Mouse (Mus musculus): ENCODE measurements around the gene Sec22c. TPM values are rescaled to one million over a fixed set of nuclear protein-coding genes. Genes with fewer than 3 reads are reported as not detected.

The Sec22c gene
- 17.8 and 18.2 TPM in 2 replicates for polyA plus RNA-seq (2016; fragmentation: Nextera tagmentation; extraction: Ambion mirVana)

- H3K36me3 ChIP-seq = peaks cover 4% of the 10 kb centered on the region
- 2% methylated on average over 69 of the region's 69 CpGs for WGBS
- H3K9me3 ChIP-seq = no peaks in the 10 kb centered on the region
- peak; percentile 94 for DNase-seq (ENCODE audit: low spot score)
- peaks cover 8% of the 10 kb centered on the region; the same call in 1 of the 2 replicates for H3K27me3 ChIP-seq (ENCODE audit: insufficient read depth, poor library complexity, severe bottlenecking)
- peak within 1 kb of the TSS; percentile 70 for H3K4me3 ChIP-seq
- peaks cover 33% of the 10 kb centered on the region for H3K4me1 ChIP-seq (replicated peaks)
- peak within 1 kb of the TSS; percentile 96 for H3K27ac ChIP-seq
Observed at GRCm38 (mm10) chr9:121704646-121705625, at the start of gene Sec22c. Gene Sec22c (minus strand): TSS chr9:121705490.

- 96% methylated on average over 3 of the region's 3 CpGs for WGBS
- no peaks in the 10 kb centered on the region; the same call in 1 of the 2 replicates for H3K27me3 ChIP-seq (ENCODE audit: insufficient read depth, poor library complexity, severe bottlenecking)
- peaks cover 22% of the 10 kb centered on the region for H3K4me1 ChIP-seq (replicated peaks)
- H3K9me3 ChIP-seq = no peaks in the 10 kb centered on the region
- H3K4me3 ChIP-seq = no peak overlapping the region
- H3K27ac ChIP-seq = no peak overlapping the region
- DNase-seq (ENCODE audit: low spot score) = no peak
- H3K36me3 ChIP-seq = peaks cover 79% of the 10 kb centered on the region
Observed at GRCm38 (mm10) chr9:121754624-121755023, 49.3 kb upstream of the Sec22c start.

GRCm38 (mm10) chr9:121752774-121753173, 47.5 kb upstream of the Sec22c start:
- no peak overlapping the region for H3K27ac ChIP-seq
- WGBS = 95% methylated on average over 9 of the region's 9 CpGs
- H3K4me3 ChIP-seq = no peak overlapping the region
- no peak for DNase-seq (ENCODE audit: low spot score)
- no peaks in the 10 kb centered on the region for H3K9me3 ChIP-seq
- peaks cover 96% of the 10 kb centered on the region for H3K36me3 ChIP-seq
- H3K4me1 ChIP-seq (replicated peaks) = peaks cover 4% of the 10 kb centered on the region
- H3K27me3 ChIP-seq (ENCODE audit: insufficient read depth, poor library complexity, severe bottlenecking) = no peaks in the 10 kb centered on the region; the same call in 1 of the 2 replicates

GRCm38 (mm10) chr9:121744051-121744450, 38.8 kb upstream of the Sec22c start:
- Histone ChIP-seq H3K4me1 (replicated peaks) (no peaks in the 10 kb centered on the region), H3K9me3 (no peaks in the 10 kb centered on the region), H3K27me3 (ENCODE audit: insufficient read depth, poor library complexity, severe bottlenecking) (no peaks in the 10 kb centered on the region), H3K27ac (no peak overlapping the region), H3K36me3 (peaks cover 93% of the 10 kb centered on the region), H3K4me3 (no peak overlapping the region)
- DNase-seq (ENCODE audit: low spot score) = no peak
- WGBS = 90% methylated on average over 8 of the region's 8 CpGs

- Histone ChIP-seq H3K4me3 (no peak overlapping the region), H3K9me3 (no peaks in the 10 kb centered on the region), H3K4me1 (replicated peaks) (no peaks in the 10 kb centered on the region), H3K27me3 (ENCODE audit: insufficient read depth, poor library complexity, severe bottlenecking) (no peaks in the 10 kb centered on the region), H3K36me3 (peaks cover 79% of the 10 kb centered on the region), H3K27ac (no peak overlapping the region)
- 90% methylated on average over 3 of the region's 3 CpGs for WGBS
- DNase-seq (ENCODE audit: low spot score) = no peak
Observed at GRCm38 (mm10) chr9:121741168-121741567, 35.9 kb upstream of the Sec22c start.

- H3K27ac ChIP-seq = no peak overlapping the region
- no peak for DNase-seq (ENCODE audit: low spot score)
- H3K27me3 ChIP-seq (ENCODE audit: insufficient read depth, poor library complexity, severe bottlenecking) = no peaks in the 10 kb centered on the region
- 92% methylated on average over 6 of the region's 6 CpGs for WGBS
- no peak overlapping the region for H3K4me3 ChIP-seq
- no peaks in the 10 kb centered on the region for H3K4me1 ChIP-seq (replicated peaks)
- H3K36me3 ChIP-seq = peaks cover 79% of the 10 kb centered on the region
- no peaks in the 10 kb centered on the region for H3K9me3 ChIP-seq
Observed at GRCm38 (mm10) chr9:121740490-121740889, 35.2 kb upstream of the Sec22c start.

DNA sequence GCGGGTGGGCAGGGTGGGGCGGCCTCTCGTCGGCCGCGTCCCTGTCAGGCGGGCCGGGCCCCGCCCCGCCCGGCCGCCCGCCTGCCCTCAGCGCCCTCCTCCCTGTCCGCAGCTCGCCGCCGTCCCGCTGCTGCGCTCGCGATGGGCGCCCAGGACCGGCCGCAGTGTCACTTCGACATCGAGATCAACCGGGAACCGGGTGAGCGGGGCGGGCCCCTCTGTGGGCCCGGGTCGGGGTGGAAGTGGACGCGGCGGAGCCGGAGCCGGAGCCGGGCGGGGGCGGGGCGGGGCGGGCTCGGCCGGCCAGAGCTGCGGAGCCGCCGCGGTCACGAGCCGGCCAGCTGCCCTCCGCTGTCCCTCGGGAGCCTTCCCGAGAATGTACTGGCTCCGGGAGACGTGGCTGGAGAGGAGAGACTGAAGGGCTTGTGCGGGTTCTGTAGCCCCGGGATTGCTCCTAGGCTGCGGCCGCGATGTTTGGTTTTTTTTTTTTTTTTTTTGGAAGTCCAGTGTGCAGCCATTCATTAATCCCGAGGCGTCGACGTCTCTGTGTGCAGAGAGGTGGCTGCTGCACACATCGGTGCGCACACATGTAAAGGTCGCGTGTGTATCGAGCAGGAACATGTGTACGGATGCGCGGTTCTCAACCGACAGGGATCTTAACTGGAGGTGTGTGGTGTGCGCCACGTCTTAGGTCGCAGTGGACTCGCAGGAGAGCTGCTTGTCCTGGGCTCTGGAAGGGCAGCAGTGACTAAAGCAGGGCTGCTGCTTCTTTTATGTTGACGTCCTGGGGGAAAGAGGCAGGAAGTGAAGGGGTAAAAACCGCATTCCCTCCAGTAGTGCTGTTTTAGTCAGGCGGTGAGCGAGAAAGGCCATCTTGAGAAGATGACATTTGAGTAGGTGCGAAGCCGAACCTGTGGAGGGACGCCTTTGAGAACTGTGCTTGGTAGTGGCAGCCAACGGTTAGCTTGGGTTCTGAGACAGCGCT, 14.3 kb upstream of the Sec22c start:
- peak; percentile 53 for DNase-seq (ENCODE audit: low spot score)
- H3K27ac ChIP-seq = peak overlapping the region; percentile 97
- 0 out of 2 replicates have a peak, but pooled peaks cover 4% of the 10 kb centered on the region for H3K36me3 ChIP-seq
- under 1% methylated on average over 81 of the region's 87 CpGs for WGBS
- H3K4me3 ChIP-seq = peak overlapping the region; percentile 91
- no peaks in the 10 kb centered on the region for H3K27me3 ChIP-seq (ENCODE audit: insufficient read depth, poor library complexity, severe bottlenecking)
- peaks cover 21% of the 10 kb centered on the region for H3K4me1 ChIP-seq (replicated peaks)
- no peaks in the 10 kb centered on the region for H3K9me3 ChIP-seq

GRCm38 (mm10) chr9:121718792-121719318, 13.6 kb upstream of the Sec22c start, which contains the start of gene Nktr:
Gene Nktr (plus strand): TSS chr9:121719169.
- H3K27ac ChIP-seq = peak within 1 kb of the TSS; percentile 97
- peak within 1 kb of the TSS; percentile 91 for H3K4me3 ChIP-seq
- H3K4me1 ChIP-seq (replicated peaks) = peaks cover 21% of the 10 kb centered on the region
- peak; percentile 98 for DNase-seq (ENCODE audit: low spot score)
- peaks cover 5% of the 10 kb centered on the region for H3K36me3 ChIP-seq
- WGBS = under 1% methylated on average over 61 of the region's 61 CpGs
- H3K27me3 ChIP-seq (ENCODE audit: insufficient read depth, poor library complexity, severe bottlenecking) = no peaks in the 10 kb centered on the region
- H3K9me3 ChIP-seq = no peaks in the 10 kb centered on the region

GRCm38 (mm10) chr9:121718070-121718705, 12.9 kb upstream of the Sec22c start:
- H3K9me3 ChIP-seq = no peaks in the 10 kb centered on the region
- peaks cover 11% of the 10 kb centered on the region for H3K36me3 ChIP-seq
- H3K27me3 ChIP-seq (ENCODE audit: insufficient read depth, poor library complexity, severe bottlenecking) = no peaks in the 10 kb centered on the region
- peaks cover 21% of the 10 kb centered on the region for H3K4me1 ChIP-seq (replicated peaks)
- WGBS = 66% methylated on average over 15 of the region's 15 CpGs
- no peak for DNase-seq (ENCODE audit: low spot score)
- peak overlapping the region; percentile 97 for H3K27ac ChIP-seq
- H3K4me3 ChIP-seq = peak overlapping the region; percentile 91

DNA sequence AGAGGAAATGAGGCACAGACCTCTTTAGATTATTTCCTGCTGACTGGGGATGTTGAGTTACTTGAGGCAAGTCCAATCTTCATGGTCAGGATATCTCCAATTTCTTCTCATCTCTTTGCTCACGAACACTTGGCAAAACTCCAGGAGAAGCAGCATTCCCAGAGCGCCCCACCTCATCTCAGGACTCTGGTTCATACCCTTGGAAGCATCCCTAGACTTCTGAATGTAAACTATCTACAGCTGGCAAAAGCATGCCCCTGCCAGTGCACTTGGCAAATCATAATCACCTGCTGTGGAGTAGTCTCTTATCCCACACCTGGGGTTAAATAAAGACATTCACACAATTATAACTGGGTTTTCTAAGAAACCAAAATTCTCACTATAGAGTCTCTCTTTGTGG, 11.8 kb upstream of the Sec22c start:
- 88% methylated on average over 2 of the region's 2 CpGs for WGBS
- H3K27ac ChIP-seq = no peak overlapping the region
- no peaks in the 10 kb centered on the region for H3K9me3 ChIP-seq
- peaks cover 23% of the 10 kb centered on the region for H3K4me1 ChIP-seq (replicated peaks)
- DNase-seq (ENCODE audit: low spot score) = no peak
- no peak overlapping the region for H3K4me3 ChIP-seq
- peaks cover 21% of the 10 kb centered on the region for H3K36me3 ChIP-seq
- H3K27me3 ChIP-seq (ENCODE audit: insufficient read depth, poor library complexity, severe bottlenecking) = no peaks in the 10 kb centered on the region

DNA sequence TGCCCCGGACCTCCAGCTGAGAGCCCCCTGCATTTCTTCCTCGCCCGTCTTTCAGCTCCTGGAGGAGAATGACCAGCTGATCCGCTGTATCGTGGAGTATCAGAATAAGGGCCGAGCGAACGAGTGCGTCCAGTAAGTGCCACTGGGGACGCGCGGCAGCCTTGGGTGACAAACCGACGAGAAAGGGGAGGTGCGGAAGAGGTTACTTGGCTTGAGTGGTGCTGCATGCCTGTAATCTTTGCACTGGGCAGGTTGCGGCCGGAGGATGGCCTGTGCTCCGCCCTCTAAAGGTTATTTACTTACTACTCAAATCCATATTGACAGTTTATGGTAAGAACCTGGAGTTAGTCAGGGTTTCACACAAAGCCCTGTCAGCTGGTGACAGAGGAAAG, 5.3 kb upstream of the Sec22c start:
- peaks cover 17% of the 10 kb centered on the region for H3K36me3 ChIP-seq
- H3K4me1 ChIP-seq (replicated peaks) = peaks cover 29% of the 10 kb centered on the region
- H3K9me3 ChIP-seq = no peaks in the 10 kb centered on the region
- peaks cover 8% of the 10 kb centered on the region; the same call in 1 of the 2 replicates for H3K27me3 ChIP-seq (ENCODE audit: insufficient read depth, poor library complexity, severe bottlenecking)
- under 1% methylated on average over 18 of the region's 18 CpGs for WGBS
- DNase-seq (ENCODE audit: low spot score) = no peak
- peak overlapping the region; percentile 89 for H3K4me3 ChIP-seq
- peak overlapping the region; percentile 92 for H3K27ac ChIP-seq
